Mouse (Mus musculus) lung, adult 2 months (tissue): ENCODE data around the gene Depdc1b.

Experiments
- CTCF ChIP-seq: fragments of 200-500 bp; IDR thresholded peaks from 2 replicates; pipeline ENCODE4 v1.5.1; 2011; ENCODE audit warnings: mild to moderate bottlenecking, low read length, control low read depth; ENCODE audit not compliant: insufficient read depth
- POLR2A ChIP-seq: fragments of 200-500 bp; IDR thresholded peaks from 2 replicates; pipeline ENCODE4 v1.6.1; 2011; ENCODE audit warnings: low read depth, mild to moderate bottlenecking, control low read depth, low read length, borderline replicate concordance; ENCODE audit errors: extremely low read depth

DNA sequence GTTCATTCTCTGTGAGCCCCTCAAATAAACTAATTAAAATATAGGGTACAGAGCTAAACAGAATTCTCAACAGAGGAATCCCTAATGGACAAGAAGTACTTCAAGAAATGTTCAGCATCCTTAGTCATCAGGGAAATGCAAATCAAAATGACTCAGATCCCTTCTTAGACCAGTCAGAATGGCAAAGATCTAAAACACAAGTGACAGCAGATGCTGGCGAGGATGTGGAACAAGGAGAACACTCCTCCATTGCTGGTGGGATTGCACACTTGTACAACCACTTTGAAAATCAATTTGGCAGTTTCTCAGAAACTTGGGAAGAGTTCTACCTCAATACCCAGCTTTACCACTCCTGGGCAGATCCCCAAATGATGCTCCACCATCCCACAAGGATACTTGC, 57.1 kb downstream of the Depdc1b start:
- no peak for TF ChIP-seq POLR2A
- TF ChIP-seq CTCF = no peak
